In genomic region chr5:135075655-135076054, GRCm38 (mm10) we compare ENCODE assay signal across 17 mouse cellular contexts. TPM values are rescaled to one million over a fixed set of nuclear protein-coding genes. Genes with fewer than 3 reads are reported as not detected.
DNase-seq lines count a peak whose midpoint lies in the region; ATAC-seq and TF ChIP-seq lines count a peak whose summit lies in the region.
"Had no signal": no experiment of that assay in that cellular context is flagged by ENCODE, and none has a peak within 500 bp of the region (broad histone marks: within the 10 kb centered on the region; RNA-seq: fewer than 3 reads in every experiment).

No protein-coding gene starts in this region.

- peak; percentile 35 for TF ChIP-seq RAD21 in CH12.LX (IDR thresholded peaks at IDR 0.05; ENCODE audit: low read depth, low read length)

- H3K4me1 ChIP-seq in intestine, postnatal 0 days (replicated peaks; ENCODE audit: control insufficient read depth, insufficient read depth, low read length): no peaks in the 10 kb centered on the region
- peaks cover 21% of the 10 kb centered on the region for H3K4me1 ChIP-seq in intestine, embryonic 15.5 days (replicated peaks)
- peaks cover 8% of the 10 kb centered on the region for H3K4me1 ChIP-seq in liver, postnatal 0 days (ENCODE audit: insufficient read depth)
- peaks cover 36% of the 10 kb centered on the region for H3K4me1 ChIP-seq in liver, embryonic 12.5 days
- peaks cover 3 to 14% of the 10 kb centered on the region in 2 experiments; a peak in 3 of 4 replicates for H3K4me1 ChIP-seq in CH12.LX (ENCODE audit: control insufficient read depth in 1 of 2, insufficient read depth in 2 of 2)

- no peak for ATAC-seq in intestine, postnatal 0 days
- no peak for ATAC-seq in intestine, embryonic 15.5 days
- no peak for ATAC-seq in liver, postnatal 0 days
- no peak for ATAC-seq in liver, embryonic 12.5 days
- no peak for ATAC-seq in frontal cortex, adult (ENCODE audit: low TSS enrichment)
- no peak for ATAC-seq in megakaryocyte progenitor cell, adult 5-6 weeks (replicated peaks; ENCODE audit: poor library complexity)
- ATAC-seq: CD4-positive, CD25-positive, alpha-beta regulatory T cell, adult 4 months had no signal

- in situ Hi-C loops in CH12.LX (cut with MboI; ENCODE audit: low pct_ligation_motif_present, low pct_unique_long_range_greater_than_20kb, low sequenced_read_pairs): no loop called here

- no peak overlapping the region for H3K4me3 ChIP-seq in intestine, postnatal 0 days (ENCODE audit: low read depth, low read length)
- H3K4me3 ChIP-seq in intestine, embryonic 15.5 days (replicated peaks): no peak overlapping the region
- H3K4me3 ChIP-seq in liver, postnatal 0 days (ENCODE audit: low read depth, low read length): no peak overlapping the region
- no peak overlapping the region for H3K4me3 ChIP-seq in liver, embryonic 12.5 days
- no peak overlapping the region for H3K4me3 ChIP-seq in CH12.LX (replicated peaks in 1 of 3; ENCODE audit: low read depth in 2 of 3, low read length in 2 of 3, poor library complexity in 1 of 3)
- H3K4me3 ChIP-seq: heart, embryonic 12.5 days had no signal

- no peak overlapping the region for H3K9ac ChIP-seq in intestine, postnatal 0 days (ENCODE audit: low read depth, low read length)
- no peak overlapping the region for H3K9ac ChIP-seq in intestine, embryonic 15.5 days
- no peak overlapping the region for H3K9ac ChIP-seq in liver, postnatal 0 days (replicated peaks)
- no peak overlapping the region for H3K9ac ChIP-seq in liver, embryonic 12.5 days
- H3K9ac ChIP-seq in CH12.LX (ENCODE audit: insufficient read depth, low read depth): no peak overlapping the region
- H3K9ac ChIP-seq: heart, embryonic 12.5 days had no signal

- H3K36me3 ChIP-seq in intestine, postnatal 0 days (ENCODE audit: control insufficient read depth, insufficient read depth): no peaks in the 10 kb centered on the region
- H3K36me3 ChIP-seq in intestine, embryonic 15.5 days: no peaks in the 10 kb centered on the region
- no peaks in the 10 kb centered on the region for H3K36me3 ChIP-seq in liver, postnatal 0 days (replicated peaks; ENCODE audit: insufficient read depth, low read length)
- no peaks in the 10 kb centered on the region for H3K36me3 ChIP-seq in liver, embryonic 12.5 days
- H3K36me3 ChIP-seq in CH12.LX (replicated peaks in 1 of 2; ENCODE audit: control insufficient read depth in 1 of 2, insufficient read depth in 1 of 2, low read length in 1 of 2): no peaks in the 10 kb centered on the region

- no peak for DNase-seq in liver, postnatal 0 days
- no peak for DNase-seq in CH12.LX (ENCODE audit: extremely low read depth)
- peak; percentile 13 for DNase-seq in brain, adult 2 months (ENCODE audit: low read depth, low spot score)
- DNase-seq: adrenal gland, postnatal 14 days; cerebellum, postnatal 36 days; heart, postnatal 4 days; right cerebral cortex, adult 18-20 months; thymus, postnatal 4 days had no signal

- dilution Hi-C loops in CH12.LX (cut with MboI; ENCODE audit: extremely low pct_ligation_motif_present, extremely low pct_unique_long_range_greater_than_20kb, low sequenced_read_pairs): no loop called here

- no peaks in the 10 kb centered on the region for H3K79me2 ChIP-seq in CH12.LX (replicated peaks; ENCODE audit: control insufficient read depth, extremely low read depth, insufficient read depth, poor library complexity, severe bottlenecking)

- TF ChIP-seq POLR2A in CH12.LX (IDR thresholded peaks at IDR 0.05; ENCODE audit: low read depth, low read length): no peak

- H3K27ac ChIP-seq in intestine, postnatal 0 days (ENCODE audit: low read depth, low read length): no peak overlapping the region
- no peak overlapping the region for H3K27ac ChIP-seq in intestine, embryonic 15.5 days
- H3K27ac ChIP-seq in liver, postnatal 0 days (ENCODE audit: low read depth): no peak overlapping the region
- no peak overlapping the region for H3K27ac ChIP-seq in liver, embryonic 12.5 days
- no peak overlapping the region for H3K27ac ChIP-seq in CH12.LX (ENCODE audit: insufficient read depth, low read depth)

- H3K27me3 ChIP-seq in intestine, postnatal 0 days (replicated peaks; ENCODE audit: control insufficient read depth, insufficient read depth, low read length): no peaks in the 10 kb centered on the region
- H3K27me3 ChIP-seq in intestine, embryonic 15.5 days (replicated peaks): no peaks in the 10 kb centered on the region; the same call in 1 of the 2 replicates
- 0 out of 2 replicates have a peak, but pooled peaks cover 2% of the 10 kb centered on the region for H3K27me3 ChIP-seq in liver, postnatal 0 days (ENCODE audit: insufficient read depth, low read length)
- H3K27me3 ChIP-seq in liver, embryonic 12.5 days (replicated peaks): peaks cover 48% of the 10 kb centered on the region
- peaks cover 55% of the 10 kb centered on the region for H3K27me3 ChIP-seq in CH12.LX (replicated peaks)
- H3K27me3 ChIP-seq: embryonic facial prominence, embryonic 13.5 days had no signal

- WGBS in intestine, postnatal 0 days: 67% methylated on average over 4 of the region's 4 CpGs
- WGBS in intestine, embryonic 15.5 days: 62% methylated on average over 4 of the region's 4 CpGs
- WGBS in liver, postnatal 0 days (ENCODE audit: insufficient replicate concordance): 63% methylated on average over 4 of the region's 4 CpGs
- 56% methylated on average over 4 of the region's 4 CpGs for WGBS in liver, embryonic 12.5 days (ENCODE audit: insufficient replicate concordance)

- no peak for TF ChIP-seq EP300 in liver, postnatal 0 days (IDR thresholded peaks at IDR 0.05; ENCODE audit: low read depth)
- no peak for TF ChIP-seq EP300 in CH12.LX (IDR thresholded peaks at IDR 0.05; ENCODE audit: low read length)

- TF ChIP-seq CTCF in intestine, postnatal 0 days (IDR thresholded peaks at IDR 0.05; ENCODE audit: low read depth): peak; percentile 49
- peak; percentile 41 for TF ChIP-seq CTCF in liver, postnatal 0 days (IDR thresholded peaks at IDR 0.05; ENCODE audit: low read depth)
- TF ChIP-seq CTCF in CH12.LX (conservative IDR thresholded peaks at IDR 0.05 in 1 of 2, IDR thresholded peaks at IDR 0.05 in 1 of 2; ENCODE audit: low read depth in 2 of 2, low read length in 2 of 2): peak in 1 of 2 experiments; percentile 60; a peak in 2 of 4 replicates

- no peak overlapping the region for H3K4me2 ChIP-seq in intestine, postnatal 0 days (replicated peaks; ENCODE audit: low read depth)
- no peak overlapping the region for H3K4me2 ChIP-seq in intestine, embryonic 15.5 days (replicated peaks)
- no peak overlapping the region for H3K4me2 ChIP-seq in liver, postnatal 0 days (ENCODE audit: low read depth, low read length)
- H3K4me2 ChIP-seq in liver, embryonic 12.5 days: no peak overlapping the region
- H3K4me2 ChIP-seq in CH12.LX (ENCODE audit: insufficient read depth, low read depth, poor library complexity, severe bottlenecking): no peak overlapping the region
- H3K4me2 ChIP-seq: heart, embryonic 12.5 days had no signal

- H3K9me3 ChIP-seq in intestine, postnatal 0 days (ENCODE audit: control insufficient read depth): no peaks in the 10 kb centered on the region
- no peaks in the 10 kb centered on the region for H3K9me3 ChIP-seq in intestine, embryonic 15.5 days
- H3K9me3 ChIP-seq in liver, postnatal 0 days (ENCODE audit: low read length): no peaks in the 10 kb centered on the region
- H3K9me3 ChIP-seq in liver, embryonic 12.5 days (replicated peaks): no peaks in the 10 kb centered on the region
- H3K9me3 ChIP-seq in CH12.LX (replicated peaks; ENCODE audit: low read length): no peaks in the 10 kb centered on the region
- H3K9me3 ChIP-seq: embryonic facial prominence, embryonic 13.5 days; heart, embryonic 12.5 days had no signal

RNA-seq across cellular contexts. Expression of gene Vps37d, which starts 2.4 kb away (rescaled TPM):
- 2.5 and 2.9 TPM in 2 replicates for polyA plus RNA-seq in intestine, postnatal 0 days (2015; fragmentation: Nextera tagmentation; extraction: Ambion mirVana)
- polyA plus RNA-seq in intestine, embryonic 15.5 days (2015; fragmentation: Nextera tagmentation; extraction: Ambion mirVana): 5.4 and 6.0 TPM in 2 replicates
- 0.53 and 0.80 TPM in 2 replicates for polyA plus RNA-seq in liver, postnatal 0 days (2015; fragmentation: Nextera tagmentation; extraction: Ambion mirVana)
- 1.2 and 1.3 TPM in 2 replicates for polyA plus RNA-seq in liver, embryonic 12.5 days (2016; fragmentation: Nextera tagmentation; extraction: Ambion mirVana)
- 0.64 and 0.80 TPM in 2 replicates for total RNA-seq in CH12.LX (2012; rRNA removed)
- 0.20 and 0.56 TPM in 2 replicates for total RNA-seq in CH12.LX (2014; rRNA removed)
- 0.40 TPM in 1 of 2 replicates, not detected in the other for polyA plus RNA-seq in CH12.LX (2012; ENCODE audit: insufficient read length, low read depth)
- total RNA-seq in megakaryocyte progenitor cell, adult 5-6 weeks (2015): not detected in 2 replicates
- not detected in 2 replicates for total RNA-seq in megakaryocyte progenitor cell, adult 5-6 weeks (2017)
- total RNA-seq: megakaryocyte-erythroid progenitor cell, adult 5-6 weeks had no signal
- polyA plus RNA-seq: CD4-positive, CD25-positive, alpha-beta regulatory T cell, adult 4 months had no signal

RNA-seq across cellular contexts. Expression of gene Bud23, which starts 10.9 kb away (rescaled TPM):
- 40.0 and 40.6 TPM in 2 replicates for polyA plus RNA-seq in intestine, postnatal 0 days (2015; fragmentation: Nextera tagmentation; extraction: Ambion mirVana)
- polyA plus RNA-seq in intestine, embryonic 15.5 days (2015; fragmentation: Nextera tagmentation; extraction: Ambion mirVana): 106 and 115 TPM in 2 replicates
- 38.3 TPM in 2 replicates for polyA plus RNA-seq in liver, postnatal 0 days (2015; fragmentation: Nextera tagmentation; extraction: Ambion mirVana)
- 97.8 and 104 TPM in 2 replicates for polyA plus RNA-seq in liver, embryonic 12.5 days (2016; fragmentation: Nextera tagmentation; extraction: Ambion mirVana)
- total RNA-seq in CH12.LX (2012; rRNA removed) (62.1 and 70.0 TPM in 2 replicates), CH12.LX (2014; rRNA removed) (60.7 and 79.1 TPM in 2 replicates)
- polyA plus RNA-seq in CH12.LX (2012; ENCODE audit: insufficient read length, low read depth): 118 and 141 TPM in 2 replicates
- 60.7 and 61.7 TPM in 2 replicates for total RNA-seq in megakaryocyte progenitor cell, adult 5-6 weeks (2015)
- total RNA-seq in megakaryocyte progenitor cell, adult 5-6 weeks (2017): 55.7 and 78.6 TPM in 2 replicates

RNA-seq across cellular contexts. Expression of gene Dnajc30, which starts 11.7 kb away (rescaled TPM):
- 35.9 and 40.7 TPM in 2 replicates for polyA plus RNA-seq in intestine, postnatal 0 days (2015; fragmentation: Nextera tagmentation; extraction: Ambion mirVana)
- polyA plus RNA-seq in intestine, embryonic 15.5 days (2015; fragmentation: Nextera tagmentation; extraction: Ambion mirVana): 30.7 and 33.6 TPM in 2 replicates
- polyA plus RNA-seq in liver, postnatal 0 days (2015; fragmentation: Nextera tagmentation; extraction: Ambion mirVana): 28.7 and 33.3 TPM in 2 replicates
- polyA plus RNA-seq in liver, embryonic 12.5 days (2016; fragmentation: Nextera tagmentation; extraction: Ambion mirVana): 15.9 and 19.1 TPM in 2 replicates
- total RNA-seq in CH12.LX (2012; rRNA removed) (7.2 and 7.5 TPM in 2 replicates), CH12.LX (2014; rRNA removed) (4.1 and 4.9 TPM in 2 replicates)
- polyA plus RNA-seq in CH12.LX (2012; ENCODE audit: insufficient read length, low read depth): 9.2 and 9.6 TPM in 2 replicates
- 18.0 and 18.6 TPM in 2 replicates for total RNA-seq in megakaryocyte progenitor cell, adult 5-6 weeks (2015)
- total RNA-seq in megakaryocyte progenitor cell, adult 5-6 weeks (2017): 7.4 and 8.9 TPM in 2 replicates

RNA-seq across cellular contexts. Expression of gene Mlxipl, which starts 14.0 kb away (rescaled TPM):
- polyA plus RNA-seq in intestine, postnatal 0 days (2015; fragmentation: Nextera tagmentation; extraction: Ambion mirVana): 13.7 and 16.2 TPM in 2 replicates
- polyA plus RNA-seq in intestine, embryonic 15.5 days (2015; fragmentation: Nextera tagmentation; extraction: Ambion mirVana): 6.5 and 8.7 TPM in 2 replicates
- 18.2 and 19.5 TPM in 2 replicates for polyA plus RNA-seq in liver, postnatal 0 days (2015; fragmentation: Nextera tagmentation; extraction: Ambion mirVana)
- polyA plus RNA-seq in liver, embryonic 12.5 days (2016; fragmentation: Nextera tagmentation; extraction: Ambion mirVana): 11.6 and 12.2 TPM in 2 replicates
- total RNA-seq in CH12.LX (2012; rRNA removed) (not detected in 2 replicates), CH12.LX (2014; rRNA removed) (not detected in 2 replicates)
- not detected in 2 replicates for polyA plus RNA-seq in CH12.LX (2012; ENCODE audit: insufficient read length, low read depth)
- 0.07 and 0.27 TPM in 2 replicates for total RNA-seq in megakaryocyte progenitor cell, adult 5-6 weeks (2015)
- not detected in 2 replicates for total RNA-seq in megakaryocyte progenitor cell, adult 5-6 weeks (2017)
- total RNA-seq: megakaryocyte-erythroid progenitor cell, adult 5-6 weeks had no signal

RNA-seq across cellular contexts. Expression of gene Stx1a, which starts 52.4 kb away (rescaled TPM):
- polyA plus RNA-seq in intestine, postnatal 0 days (2015; fragmentation: Nextera tagmentation; extraction: Ambion mirVana): 5.6 and 6.5 TPM in 2 replicates
- polyA plus RNA-seq in intestine, embryonic 15.5 days (2015; fragmentation: Nextera tagmentation; extraction: Ambion mirVana): 13.0 and 15.7 TPM in 2 replicates
- polyA plus RNA-seq in liver, postnatal 0 days (2015; fragmentation: Nextera tagmentation; extraction: Ambion mirVana): 2.3 and 2.5 TPM in 2 replicates
- polyA plus RNA-seq in liver, embryonic 12.5 days (2016; fragmentation: Nextera tagmentation; extraction: Ambion mirVana): 2.7 and 2.8 TPM in 2 replicates
- 2.0 and 2.4 TPM in 2 replicates for total RNA-seq in CH12.LX (2012; rRNA removed)
- total RNA-seq in CH12.LX (2014; rRNA removed): 0.81 and 1.1 TPM in 2 replicates
- polyA plus RNA-seq in CH12.LX (2012; ENCODE audit: insufficient read length, low read depth): 3.0 and 3.3 TPM in 2 replicates
- total RNA-seq in megakaryocyte progenitor cell, adult 5-6 weeks (2015): 0.39 and 1.2 TPM in 2 replicates
- total RNA-seq in megakaryocyte progenitor cell, adult 5-6 weeks (2017): 0.04 and 0.44 TPM in 2 replicates
